Mouse (Mus musculus) heart, adult 18-20 months (tissue): Measurements from ENCODE around the gene Gm48551. TPM values are rescaled to one million over a fixed set of nuclear protein-coding genes. Genes with fewer than 3 reads are reported as not detected.

Source experiments
- DNase-seq, 2 experiments: peaks; one replicate each; pipeline ENCODE4 v3.0.0; 2021 to 2022; ENCODE audit warnings: mixed read lengths in 1 of 2
- total RNA-seq, 2 experiments: library from RNA; stranded (reverse); gene quantifications; 2 replicates each; pipeline ENCODE4 v1.2.3; 2021

Gene Gm48551
- total RNA-seq, 2 experiments from 2014 or later: 0.65 to 2.3 TPM

DNA sequence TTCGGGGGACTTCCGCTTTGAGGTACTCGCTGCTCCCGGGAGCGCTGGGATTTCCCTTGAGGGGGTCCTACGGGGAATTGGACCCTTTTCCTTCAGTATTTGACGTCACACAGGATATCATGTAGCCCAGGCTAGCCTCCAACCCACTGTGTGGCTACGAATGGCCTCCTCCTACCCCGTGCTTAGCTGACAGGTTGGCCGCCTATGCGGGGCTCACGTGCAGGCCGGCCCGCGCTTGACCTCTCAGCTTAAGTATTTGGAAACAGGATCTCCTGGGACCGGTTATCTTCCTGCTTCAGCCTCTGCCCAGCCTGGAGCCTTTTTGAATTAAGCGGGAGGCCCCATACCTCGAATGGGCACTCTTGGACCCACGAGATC lies 328 bp downstream of the Gm48551 start:
- DNase-seq: no peak

DNA sequence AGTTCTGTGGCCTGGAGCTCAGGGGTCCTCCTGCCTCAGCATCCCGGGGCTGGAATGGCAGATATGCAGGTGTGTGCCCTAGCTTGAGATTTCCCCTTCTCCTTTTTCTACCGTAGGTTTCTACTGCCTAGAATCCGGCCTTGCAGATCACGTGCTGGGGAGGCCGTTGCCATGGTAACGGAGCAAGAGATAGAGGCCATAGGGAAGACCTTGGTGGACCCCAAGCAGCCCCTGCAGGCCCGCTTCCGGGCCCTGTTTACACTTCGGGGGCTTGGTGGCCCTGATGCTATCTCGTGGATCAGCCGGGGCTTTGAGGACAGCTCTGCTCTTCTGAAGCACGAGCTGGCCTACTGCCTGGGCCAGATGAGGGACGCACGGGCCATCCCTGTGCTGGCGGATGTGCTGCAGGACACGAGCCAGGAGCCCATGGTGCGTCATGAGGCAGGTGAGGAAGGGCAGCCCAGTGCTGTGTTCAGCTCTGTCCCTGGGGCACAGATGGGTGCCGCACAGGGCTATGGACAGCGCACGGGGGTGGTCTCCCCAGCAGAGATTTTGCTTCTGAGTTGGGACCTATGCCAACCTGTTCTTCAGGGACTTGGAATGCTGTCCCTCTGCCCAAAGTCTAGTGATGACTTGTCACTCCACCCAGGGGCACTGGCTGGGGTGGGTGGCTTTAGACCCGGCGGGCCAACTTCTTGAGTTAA lies 1.5 kb downstream of the Gm48551 start:
- DNase-seq: no peak

DNA sequence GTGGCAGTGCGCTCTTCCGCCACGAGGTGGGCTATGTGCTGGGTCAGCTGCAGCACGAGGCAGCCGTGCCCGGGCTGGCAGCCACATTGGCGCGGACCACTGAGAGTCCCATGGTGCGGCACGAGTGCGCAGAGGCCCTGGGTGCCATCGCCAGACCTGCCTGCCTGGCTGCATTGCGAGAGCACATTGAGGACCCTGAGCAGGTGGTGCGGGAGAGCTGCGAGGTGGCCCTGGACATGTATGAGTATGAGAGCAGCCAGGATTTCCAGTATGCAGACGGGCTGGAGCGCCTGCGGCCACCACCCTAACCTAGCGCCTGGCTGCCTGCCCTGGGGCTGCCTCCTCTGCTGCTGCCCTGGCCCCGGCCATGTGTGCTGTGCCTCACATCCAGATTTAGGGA lies 3.5 kb downstream of the Gm48551 start:
- no peak for DNase-seq

DNA sequence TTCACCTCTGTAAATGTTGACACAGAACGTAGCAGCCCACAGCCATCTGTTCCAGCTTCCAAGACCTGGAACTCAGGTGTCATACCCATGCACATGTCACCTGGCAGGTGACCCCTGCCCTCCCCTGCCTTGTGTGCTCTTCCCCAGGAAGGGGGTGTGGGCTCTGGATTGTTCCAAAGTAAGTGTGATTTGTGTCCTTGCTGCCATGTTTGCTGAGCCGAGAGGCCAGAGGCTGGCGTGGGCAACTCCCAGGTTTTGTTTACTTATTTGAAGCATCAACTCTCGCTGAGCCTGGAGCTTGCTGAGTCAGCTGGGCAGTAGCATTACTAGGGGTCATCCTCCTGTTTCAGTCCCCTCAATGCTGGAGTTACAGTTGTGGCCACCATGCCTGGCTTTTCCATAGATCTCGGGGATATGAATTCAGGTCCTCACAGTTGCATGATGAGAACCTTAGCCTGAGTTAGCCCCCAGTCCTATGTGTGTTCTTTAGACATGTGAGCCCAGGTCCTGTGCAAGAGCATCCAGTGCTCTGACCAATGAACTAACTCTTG lies 4.3 kb downstream of the Gm48551 start, which contains the start of gene Gm48552:
Gm48552 (plus strand) TSS at position 501 of the 551 bp plus-strand sequence.
- DNase-seq: no peak

DNA sequence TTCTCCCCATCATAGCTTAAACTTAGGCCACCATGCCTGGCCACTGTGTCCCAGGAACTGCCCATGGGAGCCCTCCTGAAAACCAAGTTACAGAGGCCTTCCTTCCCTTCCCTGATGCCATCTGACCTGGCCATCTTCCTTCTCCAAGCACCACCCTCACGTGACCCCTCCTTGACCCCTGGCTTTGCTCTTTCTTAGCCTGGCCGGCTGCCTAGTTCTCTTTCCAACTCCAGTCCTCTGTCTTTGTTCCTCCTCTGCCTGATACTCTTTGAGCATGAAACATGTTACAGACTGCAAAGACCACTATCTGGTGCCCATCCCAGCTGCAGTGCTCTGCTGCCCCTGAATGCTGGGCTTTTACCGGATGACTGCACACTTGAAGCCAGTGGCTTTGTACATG lies 5.1 kb downstream of the Gm48551 start:
- peak in 1 of 2 experiments; percentile 53 for DNase-seq

DNA sequence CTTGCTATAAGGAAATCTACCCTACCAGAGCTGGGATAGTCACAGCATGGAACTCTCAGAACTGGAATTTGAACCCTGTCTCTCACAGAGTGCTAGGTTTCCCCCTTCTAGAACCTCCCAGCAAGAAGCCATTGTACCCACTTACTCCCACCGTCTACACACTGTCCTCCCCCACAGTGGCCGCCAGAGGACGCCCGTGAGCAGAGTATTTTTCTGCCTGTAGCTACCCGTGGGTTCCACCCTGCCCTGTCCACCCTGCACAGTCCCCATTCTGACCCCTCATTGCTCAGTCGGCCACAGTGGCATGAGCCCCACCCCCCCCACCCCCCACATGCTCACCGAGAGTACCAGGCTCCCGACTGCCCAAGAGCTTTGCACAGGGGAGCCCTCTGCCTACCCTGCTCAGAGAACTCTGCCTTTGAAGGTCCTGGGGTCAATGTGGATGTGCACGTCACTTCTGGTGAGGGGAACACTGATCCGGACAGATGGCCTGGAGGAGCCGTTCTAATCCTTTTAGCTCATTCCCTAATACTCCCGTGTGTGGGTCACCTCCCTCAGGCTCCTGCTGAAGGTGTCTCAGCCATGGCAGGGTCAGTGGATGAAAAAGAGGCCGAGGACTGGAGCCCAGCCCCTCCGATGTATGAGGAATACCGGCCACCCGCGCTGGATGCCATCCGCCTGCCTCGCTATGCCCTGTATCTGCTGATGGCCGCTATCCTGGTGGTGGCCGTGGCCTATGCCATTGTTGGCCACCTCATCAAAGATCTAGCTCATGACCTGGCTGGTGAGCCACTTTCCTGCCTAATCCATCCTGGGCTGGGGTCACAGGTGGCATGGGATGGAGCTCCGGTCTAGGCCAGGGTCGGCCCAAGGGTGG lies 5.8 kb downstream of the Gm48551 start:
- DNase-seq: peak; percentile 69 to 88

DNA sequence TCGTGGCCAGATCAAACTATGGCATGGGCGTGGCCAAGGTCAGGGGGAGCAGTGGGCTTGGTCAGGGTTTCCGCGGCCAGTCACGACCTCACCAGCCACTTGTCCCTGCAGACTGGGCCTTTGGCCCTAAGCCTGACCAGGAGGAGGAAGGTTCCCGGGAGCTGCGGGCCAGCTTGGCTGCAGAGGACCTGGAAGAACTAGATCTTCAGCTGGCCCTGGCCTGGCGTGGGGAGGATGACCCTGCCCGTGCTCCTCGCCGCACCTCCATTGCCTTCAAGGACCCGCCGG lies 6.4 kb downstream of the Gm48551 start:
- no peak for DNase-seq

DNA sequence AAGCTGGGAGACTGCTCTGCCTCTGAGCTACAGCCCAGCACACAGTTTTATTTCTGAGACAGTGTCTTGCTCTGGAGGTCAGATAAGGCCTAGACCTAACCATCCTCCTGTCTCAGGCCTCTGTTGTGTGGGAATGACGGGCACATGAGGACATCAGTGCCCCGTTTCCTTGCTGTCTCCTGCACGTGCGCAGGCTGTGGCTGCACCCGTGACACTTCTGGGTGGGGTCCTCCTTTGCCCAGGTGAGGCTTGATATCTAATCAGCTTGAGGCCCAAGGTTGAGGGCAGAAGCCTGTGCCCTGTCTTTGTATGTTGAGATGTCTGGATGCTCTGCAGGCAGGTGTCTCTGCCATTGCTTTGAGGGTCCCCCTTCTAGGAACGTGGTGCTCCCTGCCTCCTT lies 8.0 kb downstream of the Gm48551 start:
- DNase-seq: no peak

DNA sequence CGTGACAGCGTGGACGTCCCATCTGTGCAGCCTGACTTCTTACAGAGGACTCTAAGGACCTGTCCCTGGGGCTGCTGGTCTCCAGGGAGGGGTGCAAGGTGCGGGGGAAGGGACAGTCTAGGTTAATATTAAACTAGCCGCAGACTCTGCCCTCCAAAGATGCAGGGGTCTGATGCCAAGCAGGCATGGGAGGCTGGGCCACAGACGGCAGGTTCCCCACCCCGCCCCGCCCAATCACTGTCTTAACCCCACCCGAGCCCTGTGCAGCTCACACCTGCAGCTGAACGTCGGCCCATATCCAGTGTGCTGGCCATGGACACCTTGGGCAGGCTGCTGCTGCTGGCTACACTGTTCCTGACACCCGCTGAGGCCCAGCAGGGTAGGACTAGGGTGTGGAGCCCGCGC lies 8.5 kb downstream of the Gm48551 start, which contains the start of gene Smim24:
Smim24 (plus strand) TSS at position 271 of the 405 bp plus-strand sequence.
- no peak for DNase-seq

DNA sequence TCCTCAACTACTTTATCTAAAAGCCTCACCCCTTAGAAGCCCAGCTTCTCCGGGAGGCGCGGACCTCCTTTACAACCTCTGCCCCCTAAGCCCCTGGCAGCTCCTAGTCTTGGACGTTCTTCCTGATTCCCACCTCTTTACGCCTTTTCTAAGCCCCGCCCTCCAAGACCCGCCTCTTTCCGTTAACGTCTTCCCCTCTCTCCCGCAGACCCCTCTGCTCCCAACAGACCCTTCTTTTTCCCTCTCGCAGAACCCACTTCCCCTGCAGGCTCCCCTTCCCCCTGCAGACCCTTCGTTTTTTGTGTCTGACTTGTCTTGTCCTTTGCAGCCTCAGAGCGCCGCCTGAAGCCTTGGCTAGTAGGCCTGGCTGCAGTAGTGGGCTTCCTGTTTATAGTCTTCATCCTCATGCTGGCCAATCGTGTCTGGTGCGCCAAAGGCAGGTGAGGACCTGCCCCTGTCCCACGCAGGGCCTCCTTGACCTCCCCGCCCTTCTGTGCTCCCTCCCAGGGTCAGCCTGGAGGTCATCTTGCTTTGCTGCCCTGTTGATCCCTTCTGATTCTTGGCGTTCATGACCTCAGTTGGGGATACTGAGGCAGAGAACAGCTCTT lies 9.3 kb downstream of the Gm48551 start:
- peak; percentile 58 to 73 for DNase-seq

DNA sequence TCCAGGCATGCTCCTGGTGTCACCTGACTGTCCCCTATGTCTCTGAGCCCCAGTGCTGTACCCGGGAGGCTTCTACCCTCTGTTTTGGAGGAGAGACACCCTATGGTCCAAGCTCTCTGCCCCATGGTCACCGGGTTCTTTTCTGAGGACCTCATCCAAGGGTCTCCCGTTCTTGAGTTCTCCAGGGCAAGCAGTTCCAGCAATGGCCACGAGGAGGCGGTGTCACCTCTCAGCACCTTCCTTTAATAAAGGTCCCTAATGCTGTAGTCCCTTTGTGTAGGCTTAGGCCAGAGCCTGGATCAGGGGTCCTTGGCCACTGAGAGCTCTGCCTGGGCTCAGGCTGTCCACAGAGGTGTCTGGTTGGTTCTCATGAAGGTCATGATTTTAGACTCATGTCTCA lies 10.9 kb downstream of the Gm48551 start:
- peak; percentile 68 to 86 for DNase-seq

DNA sequence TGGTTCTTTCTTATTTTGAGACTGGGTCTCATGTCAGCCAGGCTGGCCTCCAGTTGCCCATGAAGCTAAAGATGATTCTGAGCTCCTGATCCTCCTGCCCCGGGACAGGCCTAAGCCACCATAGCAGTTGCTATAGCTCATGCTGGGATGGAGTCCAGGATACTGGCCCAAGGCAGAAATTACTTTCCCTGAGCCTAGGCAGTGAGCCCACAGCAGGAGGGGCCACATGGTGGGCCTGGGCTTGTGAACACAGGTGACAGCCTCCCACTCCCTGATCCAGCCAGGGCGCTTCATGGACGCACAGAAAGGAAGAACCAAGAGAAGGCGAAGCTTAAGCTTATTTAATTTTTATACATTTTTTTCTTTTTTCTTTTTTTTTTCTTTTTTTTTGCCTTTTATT lies 11.6 kb downstream of the Gm48551 start:
- no peak for DNase-seq

DNA sequence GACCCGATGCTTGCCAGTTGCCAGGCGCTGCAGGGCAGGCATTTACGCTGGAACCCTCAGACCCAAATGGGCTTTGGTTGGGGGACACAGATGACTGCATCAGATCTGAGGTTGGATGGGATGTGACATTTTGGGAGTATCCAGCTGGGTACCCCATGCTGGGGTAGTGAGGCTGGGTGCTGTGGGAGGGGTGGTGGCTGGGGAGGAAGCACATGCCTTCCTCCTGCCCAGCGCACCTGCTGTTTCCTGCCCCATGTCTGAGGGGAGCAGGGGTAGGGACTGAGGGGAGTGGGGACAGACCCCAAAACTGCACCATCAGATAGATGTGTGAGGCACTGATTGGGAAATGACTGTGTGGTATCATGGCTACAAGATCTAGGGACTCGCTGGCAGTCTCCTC lies 12.5 kb downstream of the Gm48551 start:
- no peak for DNase-seq

DNA sequence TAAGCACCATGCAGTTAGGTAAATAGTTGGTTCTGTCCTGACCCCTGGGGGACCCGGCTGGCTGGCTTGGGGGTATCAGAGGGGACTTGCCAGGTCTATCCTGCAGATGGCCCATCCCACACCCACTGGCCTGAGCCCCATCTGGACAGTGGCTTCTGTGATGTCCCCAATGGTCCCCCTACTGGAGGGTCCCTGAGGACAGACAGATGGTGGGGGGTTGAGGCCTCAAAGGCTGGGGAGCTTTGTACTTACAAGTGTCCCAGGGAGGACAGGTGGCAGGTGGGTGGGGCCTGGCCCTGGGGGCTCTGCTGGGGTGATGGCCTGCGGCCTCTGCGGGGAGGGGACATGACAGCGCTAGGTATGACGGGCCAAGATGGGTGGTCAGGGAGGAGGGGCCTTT lies 15.0 kb downstream of the Gm48551 start:
- DNase-seq: no peak

DNA sequence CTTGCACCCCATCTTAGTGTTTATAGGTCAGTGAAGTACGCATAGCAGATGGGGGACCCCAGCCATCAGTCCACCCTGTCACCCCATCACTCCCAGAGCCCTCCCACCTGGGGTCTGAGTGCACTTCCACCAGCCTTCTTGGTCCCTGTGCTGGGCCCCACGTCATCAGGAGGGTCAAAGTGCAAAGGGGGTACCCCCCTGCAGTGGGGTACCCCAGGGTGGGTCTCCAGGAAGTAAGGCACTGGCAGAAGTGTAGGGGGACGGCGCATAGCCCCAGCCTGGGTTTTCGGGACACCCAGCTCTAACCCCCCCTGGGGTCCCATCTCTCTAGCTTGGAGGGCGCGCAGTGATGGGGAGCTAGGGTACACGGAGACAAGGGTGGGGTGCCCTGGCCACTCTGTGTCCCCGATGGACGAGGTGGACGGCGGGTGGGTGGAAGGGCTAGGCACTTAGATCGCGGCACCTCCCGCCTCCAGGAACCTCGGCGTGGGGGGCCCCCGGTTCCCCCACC lies 15.6 kb downstream of the Gm48551 start:
- DNase-seq: no peak

DNA sequence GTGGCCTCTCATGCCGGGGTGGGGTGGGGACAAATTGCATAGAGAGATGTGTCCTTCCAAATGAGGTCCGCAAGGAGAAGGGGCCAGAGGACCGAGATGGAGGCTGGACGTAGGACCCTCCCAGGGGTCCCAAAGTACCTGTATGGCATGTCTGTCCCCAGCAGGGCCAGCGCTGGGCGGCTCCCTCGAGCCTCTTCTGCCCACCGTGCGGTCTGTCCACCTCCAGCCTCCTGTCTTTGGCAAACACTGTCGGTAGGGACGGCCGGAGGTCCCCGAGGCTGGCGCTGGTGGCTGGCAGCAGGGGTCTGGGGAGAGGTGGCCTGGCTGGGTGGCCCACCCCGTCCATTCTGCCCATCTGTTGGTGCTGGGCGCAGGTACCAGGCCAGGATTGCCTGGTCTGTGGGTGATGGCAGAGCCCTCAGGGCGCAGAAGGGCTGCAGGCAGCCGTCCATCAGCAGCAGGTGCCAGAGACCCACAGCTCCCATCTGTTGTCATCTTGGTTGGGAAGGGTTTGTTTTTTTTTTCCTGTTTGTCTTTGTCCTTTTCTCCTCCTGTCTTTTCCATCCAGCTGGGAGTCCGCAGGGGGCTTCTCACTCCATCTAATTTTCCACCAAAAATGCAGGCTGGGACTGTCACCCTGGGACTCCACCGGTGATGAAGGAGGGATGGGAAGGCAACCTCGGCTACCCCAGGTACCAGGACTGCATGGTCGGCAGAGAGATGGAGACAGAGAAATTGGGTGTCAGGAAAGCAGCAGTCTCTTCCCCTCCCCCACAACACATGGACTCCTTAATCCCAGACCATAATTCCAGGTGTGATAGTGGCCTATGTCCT lies 16.3 kb downstream of the Gm48551 start:
- DNase-seq: no peak

DNA sequence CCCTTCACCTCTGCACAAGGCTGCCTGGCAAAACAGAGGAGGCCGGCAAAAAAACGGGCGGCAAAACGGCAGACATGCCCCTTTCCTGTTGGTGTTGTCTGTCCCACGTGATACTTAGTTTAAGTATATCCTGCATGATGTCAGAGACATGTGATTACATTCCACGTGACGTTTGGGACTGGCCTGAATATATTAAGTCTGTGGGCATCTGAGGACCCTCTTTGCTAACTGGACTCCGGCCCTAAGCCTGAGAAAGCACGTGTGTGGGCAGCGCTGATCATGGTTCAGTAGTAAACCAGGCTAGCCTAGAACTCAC lies 16.9 kb downstream of the Gm48551 start:
- no peak for DNase-seq

DNA sequence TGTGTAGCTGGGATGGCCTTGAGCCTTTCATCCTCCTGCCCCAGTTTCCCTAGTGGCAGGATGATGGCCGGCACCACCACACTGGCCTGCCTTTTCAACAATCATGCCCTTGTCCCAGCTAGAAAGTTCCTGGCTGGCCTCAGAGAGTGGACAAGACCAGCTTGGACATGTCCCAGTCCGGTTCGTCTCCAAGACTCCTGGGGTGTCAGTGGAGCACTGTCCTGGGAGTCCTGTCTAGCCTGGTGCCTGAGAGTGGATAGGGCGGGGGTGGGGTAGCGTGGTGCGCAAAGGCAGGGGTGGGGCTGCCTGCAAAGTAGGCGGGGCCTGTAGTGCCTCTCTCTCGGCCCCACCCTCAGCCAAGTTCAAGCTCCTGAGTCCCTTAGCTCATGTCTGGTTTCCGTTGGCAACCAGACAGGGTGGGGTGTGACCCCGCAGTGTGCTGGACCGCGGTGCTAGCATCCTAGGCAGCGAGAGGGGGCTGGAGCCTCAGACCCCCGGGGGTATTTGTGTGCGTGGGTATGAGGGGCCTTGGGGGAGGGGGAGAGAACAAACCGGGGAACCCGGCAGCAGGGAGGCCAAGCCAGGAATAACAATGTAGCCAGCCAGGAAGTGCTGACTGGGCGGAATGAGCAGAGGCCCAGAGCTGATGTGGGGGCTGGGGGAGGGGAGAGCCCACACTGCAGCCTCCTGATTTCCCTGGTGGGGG lies 17.4 kb downstream of the Gm48551 start:
- peak; percentile 86 to 93 for DNase-seq

DNA sequence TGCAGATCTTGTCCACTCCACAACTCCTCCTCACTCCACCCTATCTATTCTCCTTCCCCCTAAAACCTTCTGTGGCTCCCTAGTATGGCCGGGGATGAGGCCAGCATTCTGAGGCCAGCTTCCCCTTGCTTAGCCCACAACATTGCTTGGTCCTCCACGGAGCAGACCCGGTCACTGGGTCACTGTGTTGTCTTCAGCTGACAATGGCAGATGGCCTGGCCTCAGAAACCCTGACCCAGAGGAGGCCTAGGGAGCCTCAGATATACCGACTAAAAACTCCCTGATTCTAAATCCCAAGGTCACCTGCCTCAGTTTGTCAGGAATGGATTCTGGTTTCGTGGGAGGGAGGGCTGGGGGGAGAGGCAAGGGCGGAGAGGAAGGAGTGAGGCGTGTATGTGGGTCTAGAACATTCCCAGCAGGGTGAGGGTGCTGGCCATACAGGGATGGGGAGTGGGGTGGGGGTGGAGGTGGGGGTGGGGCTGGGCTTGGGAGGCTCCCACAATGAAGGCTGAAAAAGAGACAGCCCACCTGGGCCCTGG lies 18.0 kb downstream of the Gm48551 start:
- no peak for DNase-seq

DNA sequence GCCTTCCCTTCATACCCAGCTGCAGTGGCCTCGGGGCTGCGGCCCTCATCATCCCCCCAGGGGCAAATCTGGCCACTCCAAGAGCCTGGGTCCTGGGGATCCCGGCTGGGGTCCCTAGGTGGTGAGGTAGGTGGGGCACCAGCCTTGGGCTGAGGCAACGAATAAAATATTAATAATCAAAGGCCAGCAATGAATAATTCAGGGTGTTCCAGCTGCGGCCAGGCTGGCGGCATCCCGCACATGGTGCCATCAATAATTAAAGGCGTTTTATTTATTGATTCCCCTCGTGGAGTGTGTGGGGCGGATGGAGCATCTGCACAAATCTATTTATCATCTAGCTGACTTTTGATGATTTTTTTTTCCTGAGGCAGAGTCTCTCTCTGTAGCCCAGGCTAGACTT lies 19.2 kb downstream of the Gm48551 start:
- no peak for DNase-seq

DNA sequence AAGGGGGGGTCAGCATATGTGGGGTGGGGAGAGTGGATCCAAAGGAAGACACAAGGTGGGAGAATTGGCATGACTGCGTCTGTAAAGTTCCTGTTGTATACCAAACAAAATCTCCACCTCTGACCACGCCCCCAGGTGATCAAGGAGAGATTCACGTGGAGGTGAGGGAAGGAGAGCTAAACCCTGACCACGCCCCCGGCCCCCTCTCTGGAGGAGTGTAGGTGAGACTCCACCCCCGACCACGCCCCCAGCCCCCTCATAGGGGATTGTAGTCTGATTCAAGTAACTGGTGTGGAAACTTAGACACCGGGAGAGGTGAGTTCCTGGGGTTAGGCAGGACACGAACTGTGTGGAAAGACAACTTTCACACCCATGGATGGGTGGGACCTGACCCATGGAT lies 19.8 kb downstream of the Gm48551 start:
- no peak for DNase-seq
